Mouse (Mus musculus) small intestine, adult 2 months (tissue): Measurements from ENCODE around the gene Zfp668. TPM values are rescaled to one million over a fixed set of nuclear protein-coding genes. Genes with fewer than 3 reads are reported as not detected.
A peak's percentile ranks its signal among the peaks of the same experiment; 100 is the strongest.

ENCODE experiments used
- H3K27ac ChIP-seq: fragments of 200-500 bp; 2 replicates; pipeline ENCODE4 v1.5.1; 2012; ENCODE audit warnings: low read depth, low read length, control low read depth, inconsistent platforms; ENCODE audit not compliant: insufficient read depth
- H3K27me3 ChIP-seq: fragments of 200-500 bp; 2 replicates; pipeline ENCODE4 v1.6.1; 2012; ENCODE audit warnings: mild to moderate bottlenecking, moderate library complexity, low read length, inconsistent platforms; ENCODE audit not compliant: control insufficient read depth, insufficient read depth
- H3K36me3 ChIP-seq: fragments of 200-500 bp; 2 replicates; pipeline ENCODE4 v1.6.1; 2012; ENCODE audit warnings: mild to moderate bottlenecking, low read length, control low read depth, inconsistent platforms; ENCODE audit not compliant: control insufficient read depth, insufficient read depth
- H3K4me1 ChIP-seq: fragments of 200-500 bp; 2 replicates; pipeline ENCODE4 v1.6.1; 2012; ENCODE audit warnings: low read length, inconsistent platforms, mixed read lengths; ENCODE audit not compliant: control insufficient read depth, insufficient read depth, insufficient read length
- H3K4me3 ChIP-seq: fragments of 200-500 bp; 2 replicates; pipeline ENCODE4 v1.5.1; 2012; ENCODE audit warnings: low read depth, mild to moderate bottlenecking, control low read depth, inconsistent platforms, low read length, moderate library complexity
- CTCF ChIP-seq: fragments of 200-500 bp; IDR thresholded peaks from 2 replicates; pipeline ENCODE4 v1.5.1; 2012; ENCODE audit warnings: low read depth, mild to moderate bottlenecking, control low read depth, inconsistent platforms, low read length, moderate library complexity, mixed read lengths; ENCODE audit not compliant: insufficient replicate concordance, insufficient read length; ENCODE audit errors: extremely low read depth
- POLR2A ChIP-seq: fragments of 200-500 bp; IDR thresholded peaks from 2 replicates; pipeline ENCODE4 v1.6.1; 2012; ENCODE audit warnings: low read depth, mild to moderate bottlenecking, control low read depth, inconsistent platforms, low read length, moderate library complexity
- WGBS: fragments of 180-500 bp; shearing (Covaris S2); methylation state at CpG from one replicate; pipeline ENCODE4 v1.1.7; 2018; 5-methylcytosine and 5-hydroxymethylcytosine counted together
- polyA plus RNA-seq: library from polyadenylated mRNA; depleted of rRNA; stranded (reverse); fragments of >200 nt; gene quantifications from 2 replicates; pipeline ENCODE4 v1.2.3, GENCODE M21; 2012

Gene Zfp668
- polyA plus RNA-seq, 1 experiment: 7.1 TPM

DNA sequence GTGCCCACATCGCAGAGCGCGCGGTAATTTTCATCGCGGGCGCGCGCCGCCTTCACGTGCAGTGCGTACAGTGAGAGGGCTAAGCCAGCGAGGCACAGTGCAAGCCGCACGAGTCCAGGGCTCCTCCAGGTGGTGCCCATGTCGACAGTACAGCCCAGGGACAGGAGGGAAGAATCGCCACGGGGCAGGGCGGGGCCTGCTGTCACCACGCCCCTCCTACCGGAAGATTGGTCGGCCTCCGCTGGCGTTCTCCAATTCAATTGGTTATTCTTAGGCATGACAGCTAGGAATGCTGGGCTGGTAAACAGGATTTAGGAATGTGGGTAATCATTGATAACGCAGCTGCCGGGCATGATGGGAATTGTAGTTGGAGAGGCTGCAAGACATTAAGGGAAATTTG is 18.8 kb upstream of the Zfp668 start, which contains the start of the genes Gm21974 and Vkorc1:
Gm21974 (minus strand) TSS at position 13 of the 400 bp plus-strand sequence.
Vkorc1 (minus strand) TSS at position 176 of the 400 bp plus-strand sequence.
- 1% methylated on average over 26 of the region's 26 CpGs for WGBS
- Histone ChIP-seq H3K36me3 (peaks cover 4% of the 10 kb centered on the region; the same call in 1 of the 2 replicates), H3K27ac (peak within 1 kb of the TSS; percentile 31), H3K27me3 (no peaks in the 10 kb centered on the region), H3K4me1 (peaks cover 14% of the 10 kb centered on the region), H3K4me3 (peak within 1 kb of the TSS; percentile 65)
- no peak for TF ChIP-seq POLR2A
- TF ChIP-seq CTCF: no peak

DNA sequence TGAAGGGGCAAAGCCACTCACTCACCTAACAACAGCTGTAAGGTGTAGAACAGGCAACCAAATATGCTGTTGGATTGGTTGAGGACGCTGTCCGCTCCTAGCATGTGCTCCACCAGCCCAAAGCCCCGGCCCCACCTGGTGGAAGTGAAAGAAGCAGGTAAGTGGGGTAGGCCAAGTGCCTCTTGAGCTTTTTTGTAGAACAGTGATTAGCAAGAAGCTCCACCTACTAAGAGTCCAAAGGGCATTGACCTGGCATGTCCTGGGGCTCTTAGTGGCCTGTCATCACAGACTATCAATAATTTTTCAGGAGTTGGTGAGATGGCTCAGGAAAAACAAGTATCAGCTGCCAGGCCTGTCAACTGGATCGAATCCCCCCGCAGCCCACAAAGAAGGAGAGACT is 17.9 kb upstream of the Zfp668 start:
- Histone ChIP-seq H3K27me3 (no peaks in the 10 kb centered on the region), H3K4me3 (peak overlapping the region; percentile 65), H3K4me1 (peaks cover 8% of the 10 kb centered on the region), H3K36me3 (peaks cover 6% of the 10 kb centered on the region; the same call in 1 of the 2 replicates), H3K27ac (peak overlapping the region; percentile 31; the same call in 1 of the 2 replicates)
- no peak for TF ChIP-seq CTCF
- TF ChIP-seq POLR2A: no peak
- whole genome bisulfite sequencing: 25% methylated on average over 5 of the region's 5 CpGs

DNA sequence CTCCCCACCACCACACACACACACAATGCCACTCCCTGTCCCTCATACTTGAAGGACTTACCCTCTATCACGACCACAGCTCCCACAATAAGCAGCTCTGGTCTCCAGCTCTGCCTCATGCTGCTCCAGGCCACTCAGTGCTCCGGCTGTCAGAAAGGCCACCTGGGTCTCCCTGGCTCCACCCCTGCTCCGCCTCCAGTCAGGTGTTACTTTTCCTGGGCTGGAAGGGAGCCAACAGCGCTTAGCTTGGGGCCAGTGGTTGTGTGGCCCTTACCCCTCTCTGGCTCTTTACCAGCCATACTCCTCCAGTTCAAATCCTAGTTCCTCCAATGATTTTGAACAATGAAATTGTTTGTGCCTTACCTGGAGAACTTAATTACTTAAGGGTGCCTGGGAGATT is 14.2 kb upstream of the Zfp668 start, which contains the start of gene Prss53:
Prss53 (minus strand) TSS at position 173 of the 400 bp plus-strand sequence.
- TF ChIP-seq POLR2A (no peak), CTCF (no peak)
- Histone ChIP-seq H3K27me3 (no peaks in the 10 kb centered on the region), H3K27ac (no peak within 1 kb of the TSS)

DNA sequence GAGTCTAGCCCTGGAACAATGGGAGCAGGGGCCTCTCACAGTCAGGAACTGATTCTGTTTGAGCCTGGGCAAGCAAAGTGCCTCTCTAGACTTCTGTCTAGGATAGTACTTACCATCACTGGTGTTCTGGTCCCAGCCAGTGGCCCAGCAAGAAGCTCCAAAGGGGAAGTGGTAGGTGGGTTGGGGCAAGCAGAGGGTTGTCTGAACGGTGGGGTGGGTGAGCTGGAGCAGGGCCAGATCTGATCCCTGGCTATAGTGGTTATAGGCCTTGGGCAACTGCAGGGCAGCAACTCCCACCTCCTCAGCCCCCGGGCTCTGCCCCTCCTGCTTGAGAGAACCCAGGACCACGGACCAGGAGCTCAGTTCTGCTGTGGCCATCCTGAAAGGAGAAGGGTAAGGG is 12.2 kb upstream of the Zfp668 start:
- H3K4me3 ChIP-seq: no peak overlapping the region
- peaks cover 54% of the 10 kb centered on the region for H3K36me3 ChIP-seq
- no peaks in the 10 kb centered on the region for H3K27me3 ChIP-seq
- 67% methylated on average over 3 of the region's 3 CpGs for WGBS
- TF ChIP-seq CTCF: no peak
- H3K4me1 ChIP-seq: peaks cover 2% of the 10 kb centered on the region; the same call in 1 of the 2 replicates
- no peak overlapping the region for H3K27ac ChIP-seq

More for the DNA sequence above, 14.2 kb upstream of the Zfp668 start, which contains the start of gene Prss53:
- Histone ChIP-seq H3K4me1 (peaks cover 4% of the 10 kb centered on the region), H3K4me3 (no peak within 1 kb of the TSS), H3K36me3 (peaks cover 38% of the 10 kb centered on the region)
- WGBS: 8% methylated on average over 4 of the region's 4 CpGs

DNA sequence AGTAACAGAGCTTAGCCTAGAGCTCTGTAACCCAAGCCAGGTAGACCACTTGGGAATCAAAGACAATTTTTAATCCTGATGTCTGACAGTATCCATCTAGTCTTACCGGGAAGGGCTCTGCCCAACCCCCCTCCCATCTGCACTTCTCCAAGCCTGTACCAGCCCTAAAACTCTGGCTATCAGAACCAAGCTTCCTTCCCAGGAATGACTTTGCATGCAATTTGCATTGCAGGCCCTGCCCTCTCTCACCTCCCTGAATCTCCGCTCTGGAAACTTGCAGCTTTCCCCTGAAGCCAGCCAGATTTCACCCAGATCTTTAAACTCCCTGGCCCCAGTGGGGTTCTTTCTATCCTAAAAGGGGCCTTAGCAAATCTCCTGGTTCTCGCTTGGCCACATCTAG is 11.2 kb upstream of the Zfp668 start:
- no peak overlapping the region for H3K4me3 ChIP-seq
- WGBS: 86% methylated on average over 3 of the region's 3 CpGs
- no peak for TF ChIP-seq POLR2A
- TF ChIP-seq CTCF: no peak
- H3K27me3 ChIP-seq: no peaks in the 10 kb centered on the region
- peaks cover 60% of the 10 kb centered on the region for H3K36me3 ChIP-seq
- H3K27ac ChIP-seq: no peak overlapping the region
- peaks cover 4% of the 10 kb centered on the region for H3K4me1 ChIP-seq

DNA sequence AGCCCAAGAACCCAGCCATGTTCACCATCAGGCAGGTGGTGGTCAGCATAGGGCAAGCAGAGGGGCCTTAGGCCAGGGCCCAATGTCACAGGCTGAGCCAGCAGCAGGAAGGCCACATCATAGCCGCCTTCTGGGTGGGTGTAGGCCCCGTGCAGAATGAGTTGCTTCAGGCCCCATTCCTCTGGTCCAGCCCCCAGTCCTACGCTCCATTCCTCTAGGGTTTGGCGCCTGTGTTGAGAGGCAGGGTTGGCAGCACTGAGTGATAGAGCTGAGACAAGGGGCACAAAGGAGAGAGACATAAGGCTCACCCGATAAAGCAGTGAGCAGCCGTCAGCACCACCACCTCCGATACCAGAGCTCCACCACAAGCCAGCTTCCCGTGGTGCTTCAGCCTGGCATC is 10.6 kb upstream of the Zfp668 start:
- 85% methylated on average over 8 of the region's 8 CpGs for WGBS
- TF ChIP-seq CTCF (no peak), POLR2A (no peak)

DNA sequence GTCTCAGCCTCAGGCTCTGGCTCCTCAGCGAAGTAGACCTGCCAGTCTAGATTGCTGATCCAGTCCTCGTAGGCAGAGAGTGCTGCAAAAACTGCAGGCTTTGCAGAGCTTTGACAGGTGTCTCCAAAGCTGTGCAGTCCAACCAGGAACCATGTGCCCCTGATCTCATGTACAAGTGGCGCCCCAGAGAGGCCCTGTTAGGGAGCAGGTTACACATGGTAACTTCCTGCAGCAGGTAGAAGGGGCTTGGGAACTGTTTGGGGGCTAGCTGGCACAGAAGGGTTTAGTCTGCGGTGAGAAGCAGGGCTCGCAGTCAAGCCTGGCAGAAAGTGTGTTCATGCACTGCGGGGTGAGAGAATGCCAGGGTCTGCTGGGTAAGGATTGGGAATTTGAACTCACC is 9.9 kb upstream of the Zfp668 start:
- 90% methylated on average over 6 of the region's 6 CpGs for WGBS
- Histone ChIP-seq H3K27me3 (no peaks in the 10 kb centered on the region), H3K36me3 (peaks cover 73% of the 10 kb centered on the region), H3K27ac (no peak overlapping the region), H3K4me1 (peaks cover 4% of the 10 kb centered on the region), H3K4me3 (no peak overlapping the region)
- TF ChIP-seq POLR2A (no peak), CTCF (no peak)

More for the DNA sequence above, 10.6 kb upstream of the Zfp668 start:
- H3K4me1 ChIP-seq: peaks cover 4% of the 10 kb centered on the region
- H3K4me3 ChIP-seq: no peak overlapping the region
- no peaks in the 10 kb centered on the region for H3K27me3 ChIP-seq
- no peak overlapping the region for H3K27ac ChIP-seq
- peaks cover 66% of the 10 kb centered on the region for H3K36me3 ChIP-seq

DNA sequence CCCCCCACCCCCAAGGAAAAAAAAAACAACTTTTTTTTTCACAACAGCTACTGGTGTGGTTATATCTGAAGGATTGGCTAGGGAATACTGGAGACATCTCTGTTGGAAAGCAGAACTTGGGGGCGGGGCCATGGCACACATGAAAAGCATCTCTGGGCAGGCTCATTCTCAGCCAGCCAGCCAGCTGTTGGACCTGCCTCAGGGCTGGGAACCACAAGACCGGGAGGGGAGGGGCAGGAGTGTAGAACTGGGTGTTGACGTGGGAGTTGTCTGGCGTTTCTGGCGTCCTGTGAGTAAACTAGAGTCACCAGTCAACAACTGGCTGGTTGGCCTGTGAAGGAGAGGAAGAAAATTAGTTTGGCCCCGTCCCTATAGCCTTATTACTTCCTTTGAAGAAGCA is 9.3 kb upstream of the Zfp668 start:
- Histone ChIP-seq H3K4me3 (no peak overlapping the region), H3K27me3 (no peaks in the 10 kb centered on the region), H3K36me3 (peaks cover 79% of the 10 kb centered on the region), H3K4me1 (peaks cover 4% of the 10 kb centered on the region), H3K27ac (no peak overlapping the region)
- WGBS: 34% methylated on average over 6 of the region's 6 CpGs
- TF ChIP-seq POLR2A (no peak), CTCF (no peak)
